Mouse (Mus musculus) cerebellum, adult (tissue): ENCODE results near the gene Klk9.

ENCODE experiments used
- ATAC-seq: cut with Nextera tagmentation; 2 replicates; pipeline ENCODE4 v1.9.2; 2017; ENCODE audit warnings: mild to moderate bottlenecking, moderate library complexity, mixed read lengths; ENCODE audit not compliant: insufficient number of reproducible peaks, low FRiP score, low TSS enrichment

Klk9 gene

GRCm38 (mm10) chr7:43789295-43789694, 2.4 kb upstream of the Klk9 start:
- no peak for ATAC-seq

DNA sequence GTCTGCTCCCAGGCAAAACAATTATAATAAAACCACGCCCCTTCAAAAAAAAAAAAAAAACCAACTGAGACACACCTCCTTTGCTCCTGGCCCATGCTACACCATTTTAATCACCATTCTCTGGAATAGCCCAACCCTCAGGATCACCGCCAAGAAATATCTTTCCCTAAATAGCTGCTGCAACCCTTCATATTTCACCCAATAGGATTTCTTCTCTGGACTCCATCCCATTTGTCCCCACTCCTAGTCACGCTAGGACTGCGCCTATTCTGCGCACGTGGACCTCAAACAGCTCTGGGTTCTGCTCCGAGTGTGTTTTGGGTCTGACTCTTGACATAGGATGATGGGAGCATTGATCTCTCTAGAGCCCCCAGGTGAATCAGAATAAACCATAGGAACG, 4.7 kb downstream of the Klk9 start:
- ATAC-seq, result no peak

DNA sequence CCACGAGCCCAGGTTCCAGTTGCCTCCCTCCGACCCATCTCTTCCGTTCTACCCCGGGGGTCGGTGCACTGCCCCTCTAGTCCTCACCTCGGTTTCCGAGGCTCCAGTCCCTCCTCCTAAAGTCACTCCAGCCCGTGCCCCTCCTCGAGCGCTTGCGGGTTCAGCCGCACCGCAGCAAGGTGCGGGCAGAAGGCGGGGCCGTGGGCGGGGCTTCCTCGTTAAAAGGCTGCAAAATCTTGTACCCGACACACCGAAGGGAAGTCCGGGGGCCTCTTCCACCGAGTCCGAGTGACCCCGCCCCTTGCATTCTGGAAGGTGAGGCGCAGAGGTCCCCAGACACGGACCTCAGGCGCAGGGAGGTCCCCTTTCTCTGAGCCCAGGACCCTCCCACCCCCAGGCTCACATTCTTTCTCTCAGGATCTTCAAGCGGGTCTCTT, 5.7 kb downstream of the Klk9 start, which contains the start of gene Klk8:
Klk8 (plus strand) TSS at position 245 of the 437 bp plus-strand sequence.
- no peak for ATAC-seq

- no peak for ATAC-seq
Measured at GRCm38 (mm10) chr7:43797844-43798462, 6.3 kb downstream of the Klk9 start.

GRCm38 (mm10) chr7:43799876-43800275, 8.2 kb downstream of the Klk9 start:
- ATAC-seq, result no peak

GRCm38 (mm10) chr7:43810994-43811393, 19.3 kb downstream of the Klk9 start, which contains the start of gene Klk7:
Gene Klk7 (plus strand): TSS chr7:43811294.
- no peak for ATAC-seq

- ATAC-seq, result no peak
Measured at GRCm38 (mm10) chr7:43815211-43815610, 23.5 kb downstream of the Klk9 start.

DNA sequence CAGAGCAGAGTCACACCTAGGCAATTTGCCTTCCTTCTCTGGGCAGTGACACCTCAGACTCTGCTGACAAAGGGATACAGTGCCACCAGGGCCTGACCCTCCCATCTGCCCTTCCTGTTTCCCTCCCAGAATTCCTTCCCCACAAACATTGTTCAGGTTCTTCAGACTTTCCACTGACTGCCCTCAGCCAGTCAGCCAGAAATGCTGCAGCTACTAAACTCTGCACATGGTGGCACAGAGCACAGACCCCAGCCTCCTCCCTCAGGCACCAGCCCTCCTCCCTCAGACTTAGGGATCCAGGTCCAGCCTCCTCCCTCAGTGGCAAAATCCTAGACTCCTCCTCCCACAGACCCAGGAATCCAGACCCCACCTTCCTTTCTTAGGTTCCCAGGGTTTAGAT, 25.1 kb downstream of the Klk9 start:
- ATAC-seq, result no peak

DNA sequence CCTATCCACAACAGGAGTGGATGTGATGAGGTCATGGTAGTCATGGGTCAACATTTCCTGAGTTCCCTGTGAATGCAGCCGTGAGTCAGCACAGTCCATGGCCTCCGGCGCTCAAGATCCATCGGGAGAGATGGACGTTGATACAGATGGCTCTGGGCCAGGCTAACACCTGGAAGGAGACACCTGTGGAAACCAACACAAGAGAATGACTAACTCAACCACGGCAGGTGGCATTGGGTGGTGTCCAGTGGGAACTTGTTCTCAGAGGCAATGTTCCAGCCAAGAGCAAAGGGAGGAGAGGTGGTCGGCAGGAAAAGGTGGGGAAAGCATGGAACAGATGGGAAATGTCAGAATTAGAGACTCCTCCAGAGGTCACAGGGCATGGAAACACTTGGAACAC, 29.9 kb downstream of the Klk9 start:
- ATAC-seq, result no peak

GRCm38 (mm10) chr7:43824199-43824598, 32.5 kb downstream of the Klk9 start, which contains the start of gene Klk6:
Gene Klk6 (plus strand): TSS chr7:43824499.
- no peak for ATAC-seq

- ATAC-seq, result no peak
Measured at GRCm38 (mm10) chr7:43826056-43826455, 34.4 kb downstream of the Klk9 start.

GRCm38 (mm10) chr7:43827706-43828105, 36.0 kb downstream of the Klk9 start:
- no peak for ATAC-seq

- ATAC-seq, result no peak
Measured at GRCm38 (mm10) chr7:43829006-43829405, 37.3 kb downstream of the Klk9 start.

GRCm38 (mm10) chr7:43841701-43842100, 50.0 kb downstream of the Klk9 start, which contains the start of gene Klk5:
Gene Klk5 (plus strand): TSS chr7:43841971.
- ATAC-seq, result no peak

GRCm38 (mm10) chr7:43843801-43844200, 52.1 kb downstream of the Klk9 start:
- no peak for ATAC-seq
